Mouse (Mus musculus) brain, embryonic 18.5 days (tissue): ENCODE measurements around the gene Rab36.

ENCODE experiments used
- DNase-seq: peaks from one replicate; pipeline ENCODE4 v3.0.0-alpha.2; 2012; ENCODE audit warnings: low read depth, low spot score

Rab36 gene

DNA sequence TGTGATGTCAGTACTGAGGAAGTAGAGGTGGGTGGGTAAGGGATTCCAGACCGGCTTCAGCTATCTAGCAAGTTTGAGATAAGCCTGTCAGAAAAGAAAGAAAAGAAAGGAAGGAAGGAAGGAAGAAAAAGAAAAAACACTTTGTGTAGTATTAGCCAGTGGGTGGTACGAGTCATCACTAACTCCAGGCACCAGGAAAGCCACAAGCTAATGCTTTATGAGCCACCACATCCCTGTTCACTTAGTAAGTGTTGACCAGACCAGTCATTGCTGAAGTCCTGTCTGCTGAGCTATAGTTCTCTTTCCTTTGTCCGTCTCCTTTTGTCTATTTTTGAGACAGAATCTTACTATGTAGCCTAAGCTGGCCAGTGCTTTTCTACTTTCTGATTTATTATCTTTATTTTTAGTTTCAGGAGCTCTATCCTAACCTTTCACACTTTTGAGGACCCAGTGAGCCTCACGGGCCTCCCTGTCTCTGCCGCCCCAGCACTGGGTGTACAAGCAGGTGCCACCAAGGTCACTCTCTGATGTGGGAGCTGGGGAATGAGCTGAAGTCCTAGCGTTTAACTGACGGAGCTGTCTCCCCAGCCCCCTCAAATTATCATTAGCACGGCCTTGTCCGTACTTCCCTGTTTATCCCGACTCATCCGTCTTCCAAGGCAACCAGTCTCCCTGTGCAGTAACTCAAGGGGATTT, 33.6 kb downstream of the Rab36 start:
- no peak for DNase-seq

DNA sequence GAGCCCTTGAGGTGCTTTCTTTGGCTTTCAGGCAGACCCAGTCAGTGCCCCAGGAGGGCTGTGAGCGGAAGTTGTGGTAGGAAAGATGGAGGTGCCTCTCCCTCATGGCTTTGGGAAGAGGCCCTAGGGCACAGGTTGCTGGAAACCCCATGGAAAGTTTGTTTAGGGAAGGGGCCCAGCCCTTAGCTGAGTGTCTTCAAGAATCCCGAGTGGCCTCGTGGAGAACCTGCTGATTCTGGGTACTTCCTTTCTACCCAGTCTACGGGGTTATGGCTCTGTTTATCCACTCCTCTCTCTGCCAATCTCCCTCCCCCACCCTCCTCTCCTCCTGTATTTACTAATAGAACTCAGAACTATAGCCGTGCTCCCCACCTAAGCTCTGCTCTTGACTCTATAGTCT, 38.8 kb downstream of the Rab36 start:
- DNase-seq = no peak

- no peak for DNase-seq
Measured at GRCm38 (mm10) chr10:75078174-75079128, 41.6 kb downstream of the Rab36 start.

DNA sequence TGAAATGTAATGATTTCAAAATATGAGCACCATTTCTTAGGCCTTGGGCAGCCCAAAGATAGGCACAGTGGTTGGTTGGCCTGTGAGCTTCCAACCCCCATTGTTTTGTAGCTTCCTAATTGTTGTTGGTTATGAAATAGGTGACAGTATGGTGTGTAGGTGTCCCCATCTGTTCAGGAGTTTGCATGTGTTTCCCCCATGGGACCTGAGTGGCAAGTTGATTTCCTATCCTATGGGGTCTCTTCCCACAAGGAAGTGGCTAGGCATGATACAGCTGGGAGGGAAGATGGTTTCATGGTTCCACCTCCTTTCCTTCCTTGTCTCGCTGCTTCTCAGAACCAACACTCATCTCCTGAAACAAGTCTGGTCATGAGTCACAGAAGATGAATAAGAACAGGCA, 48.5 kb downstream of the Rab36 start:
- no peak for DNase-seq

DNA sequence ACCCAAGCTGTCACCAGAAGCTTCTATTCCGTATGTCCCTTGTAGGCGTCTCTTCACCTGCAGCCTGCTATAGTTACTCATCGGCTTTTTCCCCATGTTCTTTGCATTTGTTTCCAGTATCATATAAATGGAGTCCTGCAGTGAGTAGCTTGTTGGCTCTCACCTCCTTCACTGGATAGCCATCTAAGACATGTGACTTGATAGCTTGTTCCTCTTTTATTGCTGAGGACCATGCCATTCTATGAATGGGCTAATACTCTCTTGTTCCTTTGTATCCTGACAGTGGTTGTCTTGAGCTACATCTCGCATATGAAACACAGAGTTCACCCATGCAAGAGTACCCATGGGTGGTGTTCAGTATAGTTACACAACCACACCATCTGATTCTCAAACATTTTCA, 51.6 kb downstream of the Rab36 start:
- no peak for DNase-seq

- DNase-seq = no peak
Measured at GRCm38 (mm10) chr10:75091478-75092152, 54.8 kb downstream of the Rab36 start.

DNA sequence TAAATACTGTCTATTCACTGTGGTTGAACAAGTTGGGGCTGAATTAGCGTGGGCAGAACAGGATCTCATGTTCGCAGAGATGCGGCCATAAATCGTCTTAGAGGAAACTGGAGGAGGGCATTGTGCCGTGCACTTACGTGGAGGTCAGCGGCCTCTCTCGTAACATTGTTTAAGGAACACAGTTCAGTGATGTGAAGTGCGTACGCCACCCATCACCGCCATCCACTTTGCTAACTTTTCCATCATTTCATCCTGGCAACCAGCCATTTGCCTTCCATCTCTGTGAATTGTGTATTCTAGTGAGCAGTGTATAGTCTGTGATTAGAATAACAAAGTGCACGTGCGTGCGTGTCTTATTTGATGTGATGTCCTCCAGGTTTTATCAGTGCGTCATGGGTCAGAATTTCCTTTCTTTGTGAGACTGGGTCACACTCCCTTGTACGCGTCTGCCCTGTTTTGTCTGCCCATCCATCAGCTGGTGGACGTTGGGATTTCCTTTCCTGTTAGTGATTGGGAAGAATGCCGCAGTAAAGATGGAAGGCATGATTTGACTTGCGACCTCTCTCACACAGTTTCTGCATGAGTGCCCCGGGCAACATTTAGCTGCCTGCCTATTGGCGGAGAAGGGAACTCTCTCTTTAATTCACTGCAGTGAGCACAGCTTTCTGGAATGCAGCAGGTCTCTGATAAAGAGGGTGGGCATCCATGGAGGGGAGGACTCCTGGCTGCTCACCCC, 56.6 kb downstream of the Rab36 start:
- DNase-seq = no peak

DNA sequence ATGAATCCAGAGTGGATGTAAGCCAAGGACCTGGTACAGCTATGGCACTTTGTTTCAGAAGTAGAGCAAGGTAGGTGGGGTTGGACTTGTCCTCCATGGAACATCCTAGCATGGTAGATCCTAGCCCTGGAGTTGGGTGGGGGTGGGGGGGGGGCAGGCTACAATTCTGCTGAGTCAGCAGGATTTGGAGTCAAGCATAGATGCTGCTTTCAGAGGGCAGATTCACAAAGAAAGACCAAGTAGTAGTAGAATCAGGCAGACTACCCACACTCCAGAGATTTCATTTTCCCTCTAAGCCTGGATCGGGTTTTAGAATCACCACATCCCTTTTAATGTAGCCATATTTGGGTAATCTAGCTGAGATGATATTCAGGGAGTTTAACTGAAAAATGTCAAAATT, 57.5 kb downstream of the Rab36 start:
- no peak for DNase-seq

DNA sequence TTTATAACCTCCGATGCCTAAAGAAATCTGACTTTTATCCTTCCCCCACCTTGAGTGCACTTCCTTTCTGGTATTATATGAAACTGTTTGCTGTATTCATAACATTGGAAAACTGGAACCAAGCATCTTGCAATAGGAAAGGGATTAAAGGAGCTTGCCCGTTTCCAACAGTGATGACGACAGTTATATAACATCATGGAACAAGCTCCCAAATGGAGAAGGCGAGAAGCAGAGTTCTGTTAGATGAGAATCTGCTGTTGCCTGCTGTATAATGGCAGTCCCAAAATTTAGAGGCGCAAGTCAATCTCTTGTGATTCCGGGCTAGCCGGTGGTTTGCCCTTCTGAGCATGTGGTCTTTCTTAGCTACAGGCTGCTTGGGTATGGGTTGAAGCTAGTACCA, 58.4 kb downstream of the Rab36 start:
- DNase-seq = no peak

GRCm38 (mm10) chr10:75098446-75099183, 61.8 kb downstream of the Rab36 start:
- DNase-seq = no peak

GRCm38 (mm10) chr10:75100298-75100697, 63.4 kb downstream of the Rab36 start:
- DNase-seq = no peak

GRCm38 (mm10) chr10:75103502-75103901, 66.6 kb downstream of the Rab36 start:
- DNase-seq = no peak
